9 mouse cellular contexts compared by ENCODE assay signal in genomic region chr12:117451441-117451840, GRCm38 (mm10).
DNase-seq lines count a peak whose midpoint lies in the region; TF ChIP-seq lines count a peak whose summit lies in the region.
"Had no signal": no experiment of that assay in that cellular context is flagged by ENCODE, and none has a peak within 500 bp of the region (broad histone marks: within the 10 kb centered on the region; RNA-seq: fewer than 3 reads in every experiment).

No protein-coding gene starts in this region.

- intact Hi-C loops in heart, adult 2 months (cut with DNase I), result loop anchor here (5.0 kb wide), 1 partner anchor 301 kb away; no protein-coding TSS in a partner anchor
- intact Hi-C loops in left cerebral cortex, postnatal 25 days (cut with DNase I), result no loop called here

- no peak overlapping the region for H3K4me3 ChIP-seq in heart, adult 2 months
- H3K4me3 ChIP-seq: forebrain, embryonic 15.5 days had no signal

- peaks cover 7% of the 10 kb centered on the region for H3K4me1 ChIP-seq in heart, adult 2 months (ENCODE audit: control insufficient read depth, insufficient read depth, low read length)

- peak overlapping the region; percentile 76 for H3K27ac ChIP-seq in heart, adult 2 months
- H3K27ac ChIP-seq: forebrain, embryonic 15.5 days had no signal

- peak in 1 of 2 experiments; percentile 25 for DNase-seq in heart, adult 2 months
- no peak for DNase-seq in heart, adult 9 months (ENCODE audit: low spot score in 2 of 2)
- peak; percentile 41 for DNase-seq in lung, postnatal 14 days
- no peak for DNase-seq in lung, postnatal 10 days
- no peak for DNase-seq in brain, embryonic 14.5 days (ENCODE audit: low read depth)
- DNase-seq in thymus, postnatal 10 days (ENCODE audit: low spot score in 2 of 2), result peak; percentile 27 to 39
- DNase-seq in left cerebral cortex, postnatal 25 days (ENCODE audit: low spot score in 2 of 2), result no peak
- no peak for DNase-seq in testis, postnatal 10 days (ENCODE audit: low spot score)

- peak; percentile 76 for TF ChIP-seq CTCF in heart, adult 2 months (IDR thresholded peaks at IDR 0.05)
- peak; percentile 33; the same call in 1 of the 2 replicates for TF ChIP-seq CTCF in brain, embryonic 14.5 days (IDR thresholded peaks at IDR 0.05; ENCODE audit: borderline replicate concordance, extremely low read depth, insufficient read depth, insufficient read length)

- 66% methylated on average over 4 of the region's 4 CpGs for WGBS in heart, adult 2 months

- no peak for TF ChIP-seq EP300 in heart, adult 2 months (IDR thresholded peaks at IDR 0.05; ENCODE audit: insufficient read depth, low read depth, low read length)

- peaks cover 2% of the 10 kb centered on the region; the same call in 1 of the 2 replicates for H3K36me3 ChIP-seq in heart, adult 2 months (ENCODE audit: control insufficient read depth, insufficient read depth, low read length)
- H3K36me3 ChIP-seq: forebrain, embryonic 15.5 days had no signal

- no peaks in the 10 kb centered on the region for H3K27me3 ChIP-seq in heart, adult 2 months (ENCODE audit: control insufficient read depth, insufficient read depth, low read length)
- H3K27me3 ChIP-seq: forebrain, embryonic 15.5 days had no signal

- no peak overlapping the region for H3K9ac ChIP-seq in heart, adult 2 months (ENCODE audit: low read depth, low read length)
- H3K9ac ChIP-seq: forebrain, embryonic 15.5 days had no signal

- no peaks in the 10 kb centered on the region for H3K79me2 ChIP-seq in heart, adult 2 months (replicated peaks; ENCODE audit: control insufficient read depth, insufficient read depth, low read length)

- no peak for TF ChIP-seq POLR2A in heart, adult 2 months (IDR thresholded peaks at IDR 0.05; ENCODE audit: insufficient read depth, low read depth, low read length)
- no peak for TF ChIP-seq POLR2A in brain, embryonic 14.5 days (IDR thresholded peaks at IDR 0.05; ENCODE audit: borderline replicate concordance, extremely low read depth, insufficient read depth, insufficient read length, poor library complexity, severe bottlenecking)

Comparison
In these comparisons a context has a peak if more than half of its experiments do, and no peak if none do; other contexts are left out.
1. DNase-seq: peak in lung, postnatal 14 days (single experiment) and thymus, postnatal 10 days (2 of 2); none in heart, adult 9 months (0 of 2), lung, postnatal 10 days (single experiment), brain, embryonic 14.5 days (single experiment), left cerebral cortex, postnatal 25 days (0 of 2) and testis, postnatal 10 days (single experiment).